Mouse (Mus musculus): ENCODE results near the gene Raet1e.
"Not testable (repeated sequence)": the region's sequence is repeated elsewhere in the genome, so short reads cannot be mapped to it uniquely, and the experiment has no call there.

The Raet1e gene

GRCm38 (mm10) chr10:22362466-22362865 lies 204.1 kb downstream of the Raet1e start:
- not testable (repeated sequence) for DNase-seq

- DNase-seq, result not testable (repeated sequence)
Observed at GRCm38 (mm10) chr10:22364915-22365314, 206.5 kb downstream of the Raet1e start.

- DNase-seq, result not testable (repeated sequence)
Observed at GRCm38 (mm10) chr10:22381226-22381625, 222.9 kb downstream of the Raet1e start.

GRCm38 (mm10) chr10:22390146-22390545 lies 231.8 kb downstream of the Raet1e start:
- not testable (repeated sequence) for DNase-seq

GRCm38 (mm10) chr10:22391616-22392015 lies 233.2 kb downstream of the Raet1e start:
- not testable (repeated sequence) for DNase-seq

GRCm38 (mm10) chr10:22393028-22393824 lies 234.9 kb downstream of the Raet1e start:
- DNase-seq, result not testable (repeated sequence)

GRCm38 (mm10) chr10:22396680-22397079 lies 238.3 kb downstream of the Raet1e start:
- not testable (repeated sequence) for DNase-seq

GRCm38 (mm10) chr10:22402225-22402917 lies 244.0 kb downstream of the Raet1e start:
- not testable (repeated sequence) for DNase-seq

- DNase-seq, result not testable (repeated sequence)
Observed at GRCm38 (mm10) chr10:22413702-22414494, 255.5 kb downstream of the Raet1e start.
